ENCODE assay signal across 11 mouse cellular contexts in genomic region chr6:136497744-136498143, GRCm38 (mm10). TPM values are rescaled to one million over a fixed set of nuclear protein-coding genes. Genes with fewer than 3 reads are reported as not detected.
DNase-seq lines count a peak whose midpoint lies in the region; ATAC-seq and TF ChIP-seq lines count a peak whose summit lies in the region.
"Had no signal": no experiment of that assay in that cellular context is flagged by ENCODE, and none has a peak within 500 bp of the region (broad histone marks: within the 10 kb centered on the region; RNA-seq: fewer than 3 reads in every experiment).

No protein-coding gene starts in this region.

- no peaks in the 10 kb centered on the region for H3K36me3 ChIP-seq in midbrain, embryonic 13.5 days
- H3K36me3 ChIP-seq in stomach, postnatal 0 days (ENCODE audit: control insufficient read depth, insufficient read depth, low read length): no peaks in the 10 kb centered on the region
- H3K36me3 ChIP-seq: heart, embryonic 15.5 days; midbrain, embryonic 15.5 days had no signal

- no peak overlapping the region for H3K27ac ChIP-seq in midbrain, embryonic 13.5 days
- no peak overlapping the region for H3K27ac ChIP-seq in stomach, postnatal 0 days (replicated peaks)
- H3K27ac ChIP-seq: heart, embryonic 15.5 days; midbrain, embryonic 15.5 days had no signal

- H3K4me3 ChIP-seq in midbrain, embryonic 13.5 days (replicated peaks): no peak overlapping the region
- H3K4me3 ChIP-seq in stomach, postnatal 0 days (ENCODE audit: low read depth, low read length): no peak overlapping the region
- H3K4me3 ChIP-seq: heart, embryonic 15.5 days; midbrain, embryonic 15.5 days had no signal

- no peak for TF ChIP-seq CTCF in stomach, postnatal 0 days (IDR thresholded peaks at IDR 0.05; ENCODE audit: low read depth)

- no peak overlapping the region for H3K9ac ChIP-seq in midbrain, embryonic 13.5 days (replicated peaks)
- no peak overlapping the region for H3K9ac ChIP-seq in stomach, postnatal 0 days (ENCODE audit: low read length)
- H3K9ac ChIP-seq: heart, embryonic 15.5 days; midbrain, embryonic 15.5 days had no signal

- no peak for TF ChIP-seq EP300 in stomach, postnatal 0 days (optimal IDR thresholded peaks at IDR 0.05)

- H3K4me1 ChIP-seq in midbrain, embryonic 13.5 days (replicated peaks): no peaks in the 10 kb centered on the region
- H3K4me1 ChIP-seq in stomach, postnatal 0 days (replicated peaks; ENCODE audit: control insufficient read depth, insufficient read depth): no peaks in the 10 kb centered on the region
- H3K4me1 ChIP-seq: heart, embryonic 15.5 days; midbrain, embryonic 15.5 days had no signal

- peak; percentile 28 for DNase-seq in embryo, embryonic 11 days
- DNase-seq in embryo, embryonic 10.5 days (ENCODE audit: low spot score): no peak
- DNase-seq in CD4-positive helper T cell, adult 2 months (ENCODE audit: low read depth, low spot score): peak; percentile 86
- peak; percentile 40 for DNase-seq in heart, postnatal 10 days
- DNase-seq in natural killer cell, adult 2 months (ENCODE audit: low spot score in 2 of 2): peak; percentile 85 to 88
- no peak for DNase-seq in layer of hippocampus, postnatal 10 days (ENCODE audit: low spot score in 2 of 2)
- DNase-seq in stomach, postnatal 0 days (ENCODE audit: low spot score): no peak
- DNase-seq: cerebellum, postnatal 36 days had no signal

- 62% methylated on average over 5 of the region's 5 CpGs for WGBS in midbrain, embryonic 13.5 days
- 58% methylated on average over 5 of the region's 5 CpGs for WGBS in stomach, postnatal 0 days

- no peak for ATAC-seq in midbrain, embryonic 13.5 days
- no peak for ATAC-seq in stomach, postnatal 0 days (ENCODE audit: low FRiP score, low TSS enrichment)
- ATAC-seq: midbrain, embryonic 15.5 days had no signal

- no peaks in the 10 kb centered on the region for H3K27me3 ChIP-seq in midbrain, embryonic 13.5 days
- H3K27me3 ChIP-seq in stomach, postnatal 0 days (ENCODE audit: control insufficient read depth, insufficient read depth, low read length): no peaks in the 10 kb centered on the region
- H3K27me3 ChIP-seq: heart, embryonic 15.5 days; midbrain, embryonic 15.5 days had no signal

- intact Hi-C loops in heart, postnatal 10 days (cut with DNase I): no loop called here

- H3K9me3 ChIP-seq in midbrain, embryonic 13.5 days: no peaks in the 10 kb centered on the region
- 0 out of 2 replicates have a peak, but pooled peaks cover 2% of the 10 kb centered on the region for H3K9me3 ChIP-seq in stomach, postnatal 0 days (ENCODE audit: control insufficient read depth, low read length)
- H3K9me3 ChIP-seq: heart, embryonic 15.5 days; midbrain, embryonic 15.5 days had no signal

- no peak overlapping the region for H3K4me2 ChIP-seq in midbrain, embryonic 13.5 days (replicated peaks)
- no peak overlapping the region for H3K4me2 ChIP-seq in stomach, postnatal 0 days (replicated peaks; ENCODE audit: low read depth)
- H3K4me2 ChIP-seq: heart, embryonic 15.5 days; midbrain, embryonic 15.5 days had no signal

RNA-seq across cellular contexts. Expression of gene Atf7ip, which starts 8.2 kb away (rescaled TPM):
- 100 to 1,000 TPM in 1 of 2 experiments, 10 to 100 TPM in 1; 93.8 to 103 TPM for total RNA-seq in heart, postnatal 10 days (2021)
- 48.5 and 49.9 TPM in 2 replicates for polyA plus RNA-seq in midbrain, embryonic 13.5 days (2015; fragmentation: Nextera tagmentation; extraction: Ambion mirVana)
- total RNA-seq in layer of hippocampus, postnatal 10 days (2021): 100 to 1,000 TPM; 139 to 148 TPM
- 8.4 and 9.5 TPM in 2 replicates for polyA plus RNA-seq in stomach, postnatal 0 days (2015; fragmentation: Nextera tagmentation; extraction: Ambion mirVana)

Comparison
In these comparisons a context has a peak if more than half of its experiments do, and no peak if none do; other contexts are left out.
1. DNase-seq: peak in embryo, embryonic 11 days (single experiment), CD4-positive helper T cell, adult 2 months (single experiment), heart, postnatal 10 days (2 of 2) and natural killer cell, adult 2 months (2 of 2); none in embryo, embryonic 10.5 days (single experiment), layer of hippocampus, postnatal 10 days (0 of 2) and stomach, postnatal 0 days (single experiment).